ENCODE assay signal across 8 mouse cellular contexts in genomic region chr2:174673592-174674286, GRCm38 (mm10). TPM values are rescaled to one million over a fixed set of nuclear protein-coding genes. Genes with fewer than 3 reads are reported as not detected.
DNase-seq lines count a peak whose midpoint lies in the region; ATAC-seq lines count a peak whose summit lies in the region.

No protein-coding gene starts in this region.

- H3K9me3 ChIP-seq in heart, embryonic 14.5 days (ENCODE audit: control insufficient read depth, low read length): no peaks in the 10 kb centered on the region
- no peaks in the 10 kb centered on the region for H3K9me3 ChIP-seq in liver, embryonic 13.5 days (replicated peaks)
- no peaks in the 10 kb centered on the region for H3K9me3 ChIP-seq in stomach, embryonic 14.5 days (ENCODE audit: control insufficient read depth, low read depth, low read length)

- no peaks in the 10 kb centered on the region for H3K36me3 ChIP-seq in heart, embryonic 14.5 days (ENCODE audit: control insufficient read depth, insufficient read depth, low read length)
- H3K36me3 ChIP-seq in liver, embryonic 13.5 days: no peaks in the 10 kb centered on the region
- no peaks in the 10 kb centered on the region for H3K36me3 ChIP-seq in stomach, embryonic 14.5 days (ENCODE audit: control insufficient read depth, insufficient read depth, low read length)

- H3K27me3 ChIP-seq in heart, embryonic 14.5 days (ENCODE audit: control insufficient read depth, insufficient read depth, low read length): peaks cover 18% of the 10 kb centered on the region; the same call in 1 of the 2 replicates
- H3K27me3 ChIP-seq in liver, embryonic 13.5 days: peaks cover 36% of the 10 kb centered on the region
- H3K27me3 ChIP-seq in stomach, embryonic 14.5 days (ENCODE audit: control insufficient read depth, insufficient read depth, low read length): no peaks in the 10 kb centered on the region

- peak overlapping the region; percentile 45 to 57 for H3K4me3 ChIP-seq in heart, embryonic 14.5 days (ENCODE audit: control insufficient read depth in 1 of 2, insufficient read depth in 1 of 2, low read depth in 1 of 2, low read length in 2 of 2)
- H3K4me3 ChIP-seq in liver, embryonic 13.5 days (replicated peaks): peak overlapping the region; percentile 55
- peak overlapping the region; percentile 33 for H3K4me3 ChIP-seq in stomach, embryonic 14.5 days (ENCODE audit: low read depth, low read length)

- peak overlapping the region; percentile 62 for H3K9ac ChIP-seq in heart, embryonic 14.5 days (ENCODE audit: low read length)
- H3K9ac ChIP-seq in liver, embryonic 13.5 days: peak overlapping the region; percentile 52
- H3K9ac ChIP-seq in stomach, embryonic 14.5 days (replicated peaks; ENCODE audit: low read depth, low read length): no peak overlapping the region; the same call in 1 of the 2 replicates

- H3K4me2 ChIP-seq in heart, embryonic 14.5 days (ENCODE audit: low read length): peak overlapping the region; percentile 92
- peak overlapping the region; percentile 80 for H3K4me2 ChIP-seq in liver, embryonic 13.5 days
- peak overlapping the region; percentile 75 for H3K4me2 ChIP-seq in stomach, embryonic 14.5 days (replicated peaks; ENCODE audit: low read depth, low read length)

- WGBS in heart, embryonic 14.5 days: 1% methylated on average over 25 of the region's 25 CpGs
- 1% methylated on average over 25 of the region's 25 CpGs for WGBS in liver, embryonic 13.5 days (ENCODE audit: insufficient replicate concordance)
- WGBS in stomach, embryonic 14.5 days: under 1% methylated on average over 25 of the region's 25 CpGs

- H3K27ac ChIP-seq in heart, embryonic 14.5 days (replicated peaks in 1 of 2; ENCODE audit: control insufficient read depth in 1 of 2, insufficient read depth in 1 of 2, low read depth in 2 of 2, low read length in 2 of 2): no peak overlapping the region
- no peak overlapping the region for H3K27ac ChIP-seq in liver, embryonic 13.5 days
- H3K27ac ChIP-seq in stomach, embryonic 14.5 days (ENCODE audit: low read length): peak overlapping the region; percentile 23; the same call in 1 of the 2 replicates

- DNase-seq in CD4-positive, CD25-positive, alpha-beta regulatory T cell, adult 2 months (ENCODE audit: low read depth, low spot score): peak; percentile 83
- DNase-seq in c-Kit-negative CD71-positive TER-119-positive erythroid progenitor cells, embryonic 14.5 days (ENCODE audit: low read depth, low spot score): peak; percentile 27
- peak; percentile 25 for DNase-seq in fibroblast of lung, adult 2 months (ENCODE audit: low read depth)
- peak; percentile 91 for DNase-seq in kidney, postnatal 14 days
- peak; percentile 60 for DNase-seq in liver, embryonic 13.5 days
- peak; percentile 56 to 75 for DNase-seq in natural killer cell, adult 2 months (ENCODE audit: low spot score in 2 of 2)

- ATAC-seq in heart, embryonic 14.5 days (ENCODE audit: insufficient number of reproducible peaks, insufficient read depth, low FRiP score, low read depth): peak; percentile 55; the same call in 1 of the 2 replicates
- peak; percentile 55; the same call in 1 of the 2 replicates for ATAC-seq in liver, embryonic 13.5 days (ENCODE audit: low read depth)
- ATAC-seq in stomach, embryonic 14.5 days (ENCODE audit: insufficient number of reproducible peaks, insufficient read depth, low FRiP score, low read depth): peak; percentile 64; the same call in 1 of the 2 replicates

- peaks cover 4 to 12% of the 10 kb centered on the region in 2 experiments; a peak in 3 of 4 replicates for H3K4me1 ChIP-seq in heart, embryonic 14.5 days (ENCODE audit: control insufficient read depth in 2 of 2, insufficient read depth in 2 of 2, low read length in 2 of 2)
- peaks cover 18% of the 10 kb centered on the region for H3K4me1 ChIP-seq in liver, embryonic 13.5 days (replicated peaks)
- H3K4me1 ChIP-seq in stomach, embryonic 14.5 days (ENCODE audit: control insufficient read depth, insufficient read depth, low read length): peaks cover 7% of the 10 kb centered on the region; the same call in 1 of the 2 replicates

RNA-seq across cellular contexts. Expression of gene Zfp831, which starts 30.4 kb away (rescaled TPM):
- 0.01 TPM in 1 of 2 replicates, not detected in the other for polyA plus RNA-seq in heart, embryonic 14.5 days (2014; fragmentation: Nextera tagmentation; extraction: Ambion mirVana)
- 0.02 TPM in 2 replicates for polyA plus RNA-seq in liver, embryonic 13.5 days (2015; fragmentation: Nextera tagmentation; extraction: Ambion mirVana)
- polyA plus RNA-seq in stomach, embryonic 14.5 days (2014; fragmentation: Nextera tagmentation; extraction: Ambion mirVana): 0.03 and 0.04 TPM in 2 replicates

Comparison
In these comparisons a context has a peak if more than half of its experiments do, and no peak if none do; other contexts are left out.
1. DNase-seq: peak in every context shown above with its lines; median percentile 91 in kidney, postnatal 14 days; 83 in CD4-positive, CD25-positive, alpha-beta regulatory T cell, adult 2 months; 66 in natural killer cell, adult 2 months; 60 in liver, embryonic 13.5 days; 27 in c-Kit-negative CD71-positive TER-119-positive erythroid progenitor cells, embryonic 14.5 days; 25 in fibroblast of lung, adult 2 months.